Mouse (Mus musculus) forebrain, embryonic 11.5 days (tissue): ENCODE measurements around the gene Rad18. TPM values are rescaled to one million over a fixed set of nuclear protein-coding genes. Genes with fewer than 3 reads are reported as not detected.
"Not testable (repeated sequence)": the region's sequence is repeated elsewhere in the genome, so short reads cannot be mapped to it uniquely, and the experiment has no call there.

Experiments
- ATAC-seq: fragments of 200-750 bp; cut with Nextera tagmentation; replicated peaks from 2 replicates; pipeline ENCODE4 v1.8.0; 2017; ENCODE audit warnings: moderate TSS enrichment; ENCODE audit not compliant: low FRiP score
- DNase-seq: peaks from one replicate; pipeline ENCODE4 v3.0.0-alpha.2; 2017; ENCODE audit warnings: low spot score
- H3K27ac ChIP-seq: fragments of 300-500 bp; sonication (generic); 2 replicates; pipeline ENCODE4 v1.5.1; 2014; ENCODE audit warnings: low read depth, low read length
- H3K27me3 ChIP-seq: fragments of 300-500 bp; sonication (generic); 2 replicates; pipeline ENCODE4 v1.6.1; 2014; ENCODE audit warnings: mild to moderate bottlenecking, low read length, mixed read lengths; ENCODE audit not compliant: control insufficient read depth, insufficient read depth
- H3K36me3 ChIP-seq: fragments of 300-500 bp; sonication (generic); 2 replicates; pipeline ENCODE4 v1.6.1; 2014; ENCODE audit warnings: mild to moderate bottlenecking, low read length, moderate library complexity, mixed read lengths; ENCODE audit not compliant: control insufficient read depth, insufficient read depth
- H3K4me1 ChIP-seq: fragments of 300-500 bp; sonication (generic); replicated peaks from 2 replicates; pipeline ENCODE4 v1.6.1; 2014; ENCODE audit warnings: low read length, mixed read lengths; ENCODE audit not compliant: control insufficient read depth, insufficient read depth
- H3K4me2 ChIP-seq: fragments of 300-500 bp; sonication (generic); 2 replicates; pipeline ENCODE4 v1.6.1; 2014; ENCODE audit warnings: low read depth, mild to moderate bottlenecking, low read length, moderate library complexity, mixed read lengths; ENCODE audit not compliant: severe bottlenecking
- H3K4me3 ChIP-seq: fragments of 300-500 bp; sonication (generic); 2 replicates; pipeline ENCODE4 v1.5.1; 2014; ENCODE audit warnings: low read depth, low read length
- H3K9ac ChIP-seq: fragments of 300-500 bp; sonication (generic); 2 replicates; pipeline ENCODE4 v1.6.1; 2014; ENCODE audit warnings: low read length
- H3K9me3 ChIP-seq: fragments of 300-500 bp; sonication (generic); 2 replicates; pipeline ENCODE4 v1.6.1; 2016; ENCODE audit warnings: low read length, mixed read lengths; ENCODE audit not compliant: control insufficient read depth
- WGBS: fragments of 180-500 bp; shearing (Covaris S2); extraction: QIAGEN DNeasy Blood & Tissue Kit; methylation state at CpG from one replicate; pipeline ENCODE4 v1.1.7; 2014; 5-methylcytosine and 5-hydroxymethylcytosine counted together
- polyA plus RNA-seq: library from polyadenylated mRNA; unstranded; fragments of >200 nt; fragmentation: Nextera tagmentation; extraction: Ambion mirVana; gene quantifications from 2 replicates; pipeline ENCODE4 v1.2.1, GENCODE M21; 2014

Gene Rad18
- polyA plus RNA-seq, 1 experiment from 2014 or later, result 54.1 TPM

- WGBS, result 84% methylated on average over 4 of the region's 4 CpGs
- not testable (repeated sequence) for ATAC-seq
These were observed 5.8 kb upstream of the Rad18 start for GRCm38 (mm10) chr6:112702296-112702695.

DNA sequence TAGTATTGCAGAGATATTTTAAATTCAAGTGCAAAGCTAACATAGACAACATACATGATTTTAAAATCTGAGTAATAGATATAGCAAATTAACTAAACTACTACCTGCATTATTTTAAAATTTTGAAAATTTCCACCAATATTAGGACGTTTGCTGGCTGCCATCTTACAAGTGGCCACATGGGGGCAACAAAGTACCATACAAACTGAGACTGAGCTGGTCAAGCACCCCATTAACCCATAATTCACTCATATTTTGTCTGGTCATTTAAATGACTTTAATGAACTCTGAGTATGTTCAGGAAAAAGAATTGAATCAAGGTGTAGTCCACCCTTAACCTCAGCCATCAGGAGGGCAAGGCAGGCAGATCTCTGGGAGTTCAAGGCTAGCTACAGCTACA lies 3.9 kb upstream of the Rad18 start:
- DNase-seq (peak; percentile 70), ATAC-seq (no peak)
- no peaks in the 10 kb centered on the region for H3K27me3 ChIP-seq
- H3K4me2 ChIP-seq, result no peak overlapping the region
- H3K36me3 ChIP-seq, result no peaks in the 10 kb centered on the region
- no peak overlapping the region for H3K9ac ChIP-seq
- H3K9me3 ChIP-seq, result no peaks in the 10 kb centered on the region
- 0% methylated on average over 1 of the region's 1 CpGs for WGBS
- H3K4me3 ChIP-seq, result no peak overlapping the region
- no peak overlapping the region for H3K27ac ChIP-seq
- 0 out of 2 replicates have a peak, but pooled peaks cover 2% of the 10 kb centered on the region for H3K4me1 ChIP-seq

More at GRCm38 (mm10) chr6:112702296-112702695, 5.8 kb upstream of the Rad18 start:
- H3K4me3 ChIP-seq, H3K9me3 ChIP-seq, H3K9ac ChIP-seq, H3K4me1 ChIP-seq, H3K4me2 ChIP-seq, H3K27me3 ChIP-seq, H3K36me3 ChIP-seq, DNase-seq, H3K27ac ChIP-seq: not testable (repeated sequence)

GRCm38 (mm10) chr6:112699115-112699514 lies 2.6 kb upstream of the Rad18 start:
- ATAC-seq, result no peak
- Histone ChIP-seq H3K27ac (no peak overlapping the region), H3K36me3 (no peaks in the 10 kb centered on the region), H3K27me3 (no peaks in the 10 kb centered on the region), H3K4me2 (no peak overlapping the region), H3K4me3 (no peak overlapping the region), H3K9me3 (no peaks in the 10 kb centered on the region), H3K4me1 (0 out of 2 replicates have a peak, but pooled peaks cover 2% of the 10 kb centered on the region), H3K9ac (no peak overlapping the region)
- no peak for DNase-seq
- 71% methylated on average over 1 of the region's 1 CpGs for WGBS

DNA sequence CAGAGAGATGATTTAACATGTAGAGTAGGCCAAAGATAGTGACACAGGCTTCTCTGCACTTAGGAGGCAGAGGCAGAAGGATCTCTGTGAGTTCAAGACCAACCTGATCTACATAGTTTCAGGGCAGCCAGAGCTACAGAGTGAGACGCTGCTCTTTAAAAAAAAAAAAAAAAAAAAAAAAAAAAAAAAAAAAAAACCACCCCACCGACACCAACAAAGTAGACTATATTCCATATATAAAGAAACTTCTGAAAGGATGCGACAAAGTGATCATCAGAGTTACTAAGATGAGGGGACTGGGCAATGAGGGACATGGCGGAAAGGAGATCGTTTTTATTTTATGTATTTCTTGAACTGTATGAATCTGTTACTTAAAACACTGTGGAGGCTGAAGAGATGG lies 2.0 kb downstream of the Rad18 start:
- no peak overlapping the region for H3K4me3 ChIP-seq
- no peaks in the 10 kb centered on the region for H3K36me3 ChIP-seq
- WGBS, result 87% methylated on average over 5 of the region's 5 CpGs
- ATAC-seq (no peak), DNase-seq (no peak)
- H3K27ac ChIP-seq, result no peak overlapping the region
- H3K9me3 ChIP-seq, result no peaks in the 10 kb centered on the region
- no peaks in the 10 kb centered on the region for H3K27me3 ChIP-seq
- H3K9ac ChIP-seq, result no peak overlapping the region
- H3K4me2 ChIP-seq, result no peak overlapping the region
- 0 out of 2 replicates have a peak, but pooled peaks cover 2% of the 10 kb centered on the region for H3K4me1 ChIP-seq

GRCm38 (mm10) chr6:112691523-112691922 lies 5.0 kb downstream of the Rad18 start:
- H3K4me2 ChIP-seq, result no peak overlapping the region
- WGBS, result 100% methylated on average over 1 of the region's 1 CpGs
- no peak for ATAC-seq
- no peak overlapping the region for H3K9ac ChIP-seq
- H3K4me1 ChIP-seq, result 0 out of 2 replicates have a peak, but pooled peaks cover 2% of the 10 kb centered on the region
- no peaks in the 10 kb centered on the region for H3K27me3 ChIP-seq
- DNase-seq, result no peak
- H3K36me3 ChIP-seq, result no peaks in the 10 kb centered on the region
- no peak overlapping the region for H3K4me3 ChIP-seq
- H3K9me3 ChIP-seq, result no peaks in the 10 kb centered on the region
- no peak overlapping the region for H3K27ac ChIP-seq

- DNase-seq (no peak), ATAC-seq (no peak)
- no peak overlapping the region for H3K4me2 ChIP-seq
- H3K4me3 ChIP-seq, result no peak overlapping the region
- no peak overlapping the region for H3K27ac ChIP-seq
- H3K4me1 ChIP-seq, result no peaks in the 10 kb centered on the region
- H3K36me3 ChIP-seq, result no peaks in the 10 kb centered on the region
- H3K27me3 ChIP-seq, result no peaks in the 10 kb centered on the region
- H3K9me3 ChIP-seq, result no peaks in the 10 kb centered on the region
- WGBS, result 92% methylated on average over 3 of the region's 3 CpGs
- H3K9ac ChIP-seq, result no peak overlapping the region
These were observed 8.5 kb downstream of the Rad18 start for GRCm38 (mm10) chr6:112688033-112688432.

DNA sequence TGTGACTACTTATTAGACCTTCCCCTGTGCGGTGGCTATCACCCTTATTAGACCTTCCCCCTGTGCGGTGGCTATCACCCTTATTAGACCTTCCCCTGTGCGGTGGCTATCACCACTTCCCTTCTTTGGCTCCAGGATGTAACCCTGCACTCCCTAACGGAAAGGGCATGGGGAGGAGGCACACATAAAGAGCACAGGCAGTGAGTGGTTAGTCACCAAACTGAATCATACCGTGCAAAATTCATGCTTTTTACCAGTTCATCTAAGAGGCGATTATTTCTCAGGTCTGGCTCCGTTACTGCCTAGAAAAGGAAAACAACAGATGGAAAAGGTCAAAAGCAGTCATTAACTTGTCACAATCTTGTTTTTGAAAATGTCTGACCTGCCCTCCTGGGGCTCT lies 10.0 kb downstream of the Rad18 start:
- ATAC-seq, result no peak
- Histone ChIP-seq H3K4me3 (no peak overlapping the region), H3K9ac (no peak overlapping the region), H3K27ac (no peak overlapping the region), H3K4me2 (no peak overlapping the region), H3K9me3 (no peaks in the 10 kb centered on the region), H3K36me3 (no peaks in the 10 kb centered on the region), H3K4me1 (no peaks in the 10 kb centered on the region), H3K27me3 (no peaks in the 10 kb centered on the region)
- WGBS, result 92% methylated on average over 7 of the region's 7 CpGs
- no peak for DNase-seq

DNA sequence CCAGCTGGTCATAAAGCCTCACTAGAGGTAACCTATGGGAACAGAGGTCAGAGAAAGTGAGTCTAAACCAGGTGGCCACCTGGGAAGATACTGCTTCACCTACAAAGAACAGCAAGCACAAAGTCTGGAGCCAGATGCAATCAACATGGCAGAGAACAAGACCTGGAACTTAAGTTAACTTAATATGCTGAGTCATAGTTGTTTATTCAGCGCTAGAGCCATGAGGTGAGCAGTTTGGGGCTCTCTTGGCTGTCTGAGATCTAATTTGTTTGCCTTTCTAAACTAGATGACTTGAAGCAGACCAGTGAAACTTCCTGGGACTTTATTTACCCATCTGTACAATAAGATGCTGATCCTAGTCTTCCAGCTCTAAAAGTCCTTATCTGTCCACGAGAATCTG lies 12.4 kb downstream of the Rad18 start:
- H3K27ac ChIP-seq, result no peak overlapping the region
- no peak for DNase-seq
- H3K9ac ChIP-seq, result no peak overlapping the region
- no peak overlapping the region for H3K4me2 ChIP-seq
- no peaks in the 10 kb centered on the region; the same call in 1 of the 2 replicates for H3K36me3 ChIP-seq
- no peaks in the 10 kb centered on the region for H3K4me1 ChIP-seq
- H3K27me3 ChIP-seq, result no peaks in the 10 kb centered on the region
- WGBS, result 91% methylated on average over 2 of the region's 2 CpGs
- no peak overlapping the region for H3K4me3 ChIP-seq
- ATAC-seq, result no peak
- no peaks in the 10 kb centered on the region for H3K9me3 ChIP-seq

DNA sequence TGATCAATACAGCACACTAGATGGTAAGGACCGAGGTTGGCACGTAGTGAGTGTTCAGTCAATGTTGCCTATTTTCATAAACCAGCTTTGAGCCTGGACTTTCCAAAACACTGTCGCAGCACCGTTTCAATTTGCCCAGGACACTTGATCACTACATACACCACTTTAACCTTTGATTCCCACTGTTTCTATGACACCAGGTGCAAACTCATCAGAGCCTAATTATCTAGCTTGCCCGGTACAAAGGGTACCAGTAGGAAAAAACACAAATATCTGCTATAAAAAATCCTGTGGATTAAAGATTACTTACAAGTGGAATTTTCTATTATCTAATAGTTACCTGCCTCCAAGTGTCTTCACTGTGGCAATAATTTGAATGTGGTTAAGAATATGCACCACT lies 64.4 kb downstream of the Rad18 start:
- ATAC-seq (no peak), DNase-seq (no peak)
- Histone ChIP-seq H3K4me1 (no peaks in the 10 kb centered on the region), H3K4me2 (no peak overlapping the region), H3K9me3 (no peaks in the 10 kb centered on the region), H3K4me3 (no peak overlapping the region), H3K27ac (no peak overlapping the region), H3K27me3 (no peaks in the 10 kb centered on the region), H3K9ac (no peak overlapping the region), H3K36me3 (no peaks in the 10 kb centered on the region)
- WGBS, result 94% methylated on average over 5 of the region's 5 CpGs
